Mouse (Mus musculus): ENCODE data around the gene Zfp513.

Zfp513 gene

GRCm38 (mm10) chr5:31168630-31169029 lies 33.5 kb downstream of the Zfp513 start:
- DNase-seq (ENCODE audit: low read depth, low spot score) = no peak

GRCm38 (mm10) chr5:31164878-31165277 lies 37.2 kb downstream of the Zfp513 start:
- no peak for DNase-seq (ENCODE audit: low read depth, low spot score)

- no peak for DNase-seq (ENCODE audit: low read depth, low spot score)
These were observed 39.6 kb downstream of the Zfp513 start for GRCm38 (mm10) chr5:31162462-31162861.

DNA sequence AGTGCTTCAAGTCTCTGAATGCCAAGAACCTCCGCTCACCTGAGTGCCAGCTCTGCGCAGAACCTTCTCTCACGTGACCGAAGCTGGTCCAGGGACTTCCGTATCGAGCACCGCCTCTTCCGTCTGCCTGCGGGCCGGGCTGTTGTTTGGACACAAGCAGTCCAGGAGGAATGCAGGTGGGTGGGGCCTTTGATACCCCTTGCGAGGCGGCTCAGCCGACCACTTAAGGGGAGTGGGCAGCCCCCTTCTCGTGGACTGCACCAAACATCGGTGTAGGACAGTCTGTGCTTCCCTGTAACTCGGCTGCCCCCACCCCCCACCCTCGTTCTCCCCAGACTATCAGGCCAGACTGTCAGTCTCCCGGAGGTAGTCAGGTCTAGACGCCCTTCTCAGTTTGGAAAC lies 48.0 kb downstream of the Zfp513 start, which contains the start of gene Mpv17:
Mpv17 (minus strand) TSS at position 100 of the 402 bp plus-strand sequence.
- peak; percentile 89 for DNase-seq (ENCODE audit: low read depth, low spot score)

DNA sequence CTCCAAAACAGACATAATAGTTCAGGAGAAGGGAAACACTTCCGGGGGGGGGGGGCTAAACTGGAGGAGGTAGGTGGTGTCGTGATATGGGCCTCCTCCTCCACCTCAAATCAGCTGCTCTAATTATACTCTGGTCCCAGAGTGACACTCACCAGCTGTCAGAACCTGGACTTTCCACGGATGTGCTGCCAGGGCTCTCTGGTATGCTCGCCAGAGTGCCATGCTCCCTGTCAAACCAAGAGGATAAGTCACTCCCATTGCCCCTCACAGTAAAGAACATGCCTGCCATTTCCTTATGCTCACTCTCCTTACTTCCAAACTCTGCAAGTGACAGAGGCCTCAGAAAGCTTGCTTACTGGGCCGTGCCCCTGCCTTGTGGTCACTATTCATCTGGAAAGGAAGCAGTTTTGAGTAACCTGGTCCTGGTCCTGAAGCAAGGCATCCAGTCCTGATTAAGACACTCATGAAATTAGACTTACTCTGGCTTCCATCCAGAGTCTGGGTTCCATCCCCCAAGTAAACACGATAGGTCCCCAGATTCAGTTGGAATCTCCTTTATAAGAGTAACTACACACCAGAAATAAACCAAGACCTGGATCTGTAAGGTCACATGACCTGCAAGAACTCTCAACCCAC lies 48.5 kb downstream of the Zfp513 start:
- DNase-seq (ENCODE audit: low read depth, low spot score) = no peak

- no peak for DNase-seq (ENCODE audit: low read depth, low spot score)
These were observed 50.4 kb downstream of the Zfp513 start for GRCm38 (mm10) chr5:31151746-31152145.

DNA sequence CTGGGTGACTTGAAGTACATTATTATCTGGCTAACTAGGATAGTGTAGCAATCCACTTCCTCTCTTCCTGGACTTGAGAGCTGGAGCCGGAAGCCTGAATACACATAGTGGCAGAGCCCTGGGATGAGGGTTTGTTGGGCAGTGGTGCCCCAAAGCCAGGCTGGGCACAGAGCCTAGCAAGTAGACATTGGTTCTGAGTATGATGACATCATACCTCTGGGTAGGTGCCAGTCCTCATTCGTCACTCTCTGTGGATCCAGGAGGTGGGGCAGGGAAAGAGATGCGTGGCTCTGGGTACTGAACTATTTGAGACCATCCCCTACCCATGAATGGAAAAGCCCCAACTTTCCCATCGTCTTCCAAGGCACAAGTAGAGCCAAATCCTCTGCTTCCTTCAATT lies 52.3 kb downstream of the Zfp513 start:
- no peak for DNase-seq (ENCODE audit: low read depth, low spot score)

Data from A20 (cell line).